Mouse (Mus musculus): ENCODE data around the gene Adam33.
"Not testable (repeated sequence)": the region's sequence is repeated elsewhere in the genome, so short reads cannot be mapped to it uniquely, and the experiment has no call there.

Gene Adam33

DNA sequence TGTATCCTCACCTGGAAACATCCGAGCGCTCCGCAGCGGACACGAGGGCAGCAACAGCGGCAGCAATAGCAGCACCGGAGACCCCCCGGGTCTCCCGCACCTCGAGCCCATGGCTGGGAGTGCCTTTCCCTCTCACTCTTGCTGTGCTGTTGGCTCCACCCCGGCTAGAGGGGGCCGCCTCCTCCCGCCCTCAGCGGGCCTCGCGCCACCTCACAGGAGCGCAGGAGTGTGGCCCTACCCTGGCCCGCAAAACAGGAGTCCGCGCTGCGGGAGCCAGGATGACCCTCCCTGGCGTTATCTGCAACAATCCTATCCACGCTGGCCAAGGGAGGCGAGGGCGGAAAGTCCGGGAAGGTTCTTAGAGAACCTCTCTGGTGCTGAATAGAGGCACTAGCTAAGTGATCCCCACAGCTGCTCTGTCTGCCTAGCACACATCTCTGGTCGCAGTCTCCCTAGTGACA is at the start of gene Adam33:
Gene Adam33 (minus strand): TSS at position 411 of the 461 bp plus-strand sequence.
- DNase-seq (ENCODE audit: low spot score), result no peak

DNA sequence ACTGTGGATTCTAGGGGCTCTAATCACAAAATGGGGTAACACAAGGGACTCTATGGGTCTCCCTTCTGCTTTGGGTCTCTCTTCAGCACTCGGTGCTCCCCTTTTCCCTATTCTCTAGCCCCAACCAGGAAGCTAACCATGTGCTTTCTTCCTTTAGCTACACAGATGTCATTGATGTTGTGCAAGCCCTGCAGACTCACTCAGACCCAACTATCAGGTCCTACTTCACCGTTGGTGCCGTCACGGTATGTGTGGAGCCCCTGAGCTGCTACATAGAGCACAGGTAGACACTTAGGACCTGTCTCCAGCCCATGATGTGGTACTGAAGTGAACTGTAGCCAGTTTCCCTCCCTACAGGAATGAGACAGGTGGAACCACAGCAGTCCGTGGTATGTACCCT is 42.4 kb upstream of the Adam33 start:
- DNase-seq (ENCODE audit: low spot score), result no peak

DNA sequence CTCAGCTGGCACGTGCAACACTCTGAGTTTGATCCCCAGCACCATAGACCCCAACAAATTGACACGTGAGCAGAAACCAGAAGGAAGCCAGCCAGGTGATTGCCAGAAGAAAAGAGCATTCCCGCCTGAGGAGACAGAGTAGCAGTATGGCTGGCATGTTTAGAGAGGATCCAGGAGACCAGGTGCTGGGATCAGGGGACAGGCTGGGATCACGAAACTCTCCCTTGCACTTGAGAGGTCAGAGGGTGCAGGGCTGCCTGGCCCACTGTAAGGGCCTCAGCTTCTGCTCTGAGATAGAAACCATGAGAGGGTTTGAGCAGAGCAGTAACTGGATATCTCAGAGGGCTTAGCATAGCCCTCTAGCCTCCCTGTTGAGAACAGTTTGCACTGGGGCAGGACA is 41.4 kb upstream of the Adam33 start:
- not testable (repeated sequence) for DNase-seq (ENCODE audit: low spot score)

DNA sequence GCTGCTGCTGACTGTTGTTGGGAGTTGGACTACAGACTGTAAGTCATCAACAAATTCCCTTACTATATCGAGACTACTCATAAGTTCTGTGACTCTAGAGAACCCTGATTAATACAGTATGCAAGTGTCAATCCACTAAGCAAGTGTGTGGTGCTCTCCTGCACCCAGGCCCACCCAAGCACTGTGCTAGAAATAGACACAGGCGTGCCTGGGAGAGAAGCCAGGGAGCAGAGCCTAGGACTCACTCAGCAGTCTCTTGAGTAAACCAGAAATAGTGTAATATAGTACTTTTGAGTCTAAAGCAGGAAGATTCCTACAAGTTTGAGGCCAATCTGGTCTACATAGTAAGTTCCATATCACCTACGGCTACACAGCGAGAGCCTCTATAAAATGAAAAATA is 40.4 kb upstream of the Adam33 start:
- DNase-seq (ENCODE audit: low spot score), result no peak

DNA sequence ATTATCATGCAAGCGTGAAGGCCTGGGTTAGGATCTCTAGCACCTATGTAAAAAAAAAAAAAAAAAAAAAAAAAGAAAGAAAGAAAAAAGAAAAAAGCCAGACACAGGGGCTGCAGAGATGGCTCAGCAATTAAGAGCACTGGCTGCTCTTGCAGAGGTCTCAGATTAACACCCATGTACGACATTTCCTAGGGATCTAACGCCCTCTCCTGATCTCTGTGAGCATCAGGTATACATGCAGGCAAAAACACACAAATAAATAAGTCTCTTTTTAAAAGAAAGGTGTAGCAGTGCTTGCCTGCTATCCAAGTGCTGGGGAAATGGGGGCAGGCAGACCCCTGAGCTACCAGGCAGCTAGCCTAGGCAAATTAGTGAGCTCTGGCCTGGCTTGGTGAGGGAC is 37.9 kb upstream of the Adam33 start:
- no peak for DNase-seq (ENCODE audit: low spot score)

DNA sequence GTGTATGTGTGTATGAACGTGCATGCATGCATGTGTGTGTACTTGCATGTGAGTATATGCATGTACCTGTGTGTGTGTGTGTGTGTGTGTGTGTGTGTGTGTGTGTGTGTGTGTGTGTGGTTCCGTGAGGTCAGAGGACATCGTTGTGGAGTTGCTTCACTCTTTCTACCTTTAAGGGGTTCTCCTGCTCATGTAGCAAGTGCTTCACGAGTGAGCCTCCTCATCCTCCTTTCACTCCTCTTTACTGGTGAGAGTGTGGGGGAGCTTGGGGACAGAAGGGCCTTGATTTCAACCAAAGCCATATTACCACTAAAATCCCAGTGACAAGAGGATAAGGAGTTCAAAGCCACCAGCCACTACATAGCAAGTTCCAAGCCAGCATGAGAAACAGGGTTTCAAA is 33.5 kb upstream of the Adam33 start:
- DNase-seq (ENCODE audit: low spot score), result no peak

DNA sequence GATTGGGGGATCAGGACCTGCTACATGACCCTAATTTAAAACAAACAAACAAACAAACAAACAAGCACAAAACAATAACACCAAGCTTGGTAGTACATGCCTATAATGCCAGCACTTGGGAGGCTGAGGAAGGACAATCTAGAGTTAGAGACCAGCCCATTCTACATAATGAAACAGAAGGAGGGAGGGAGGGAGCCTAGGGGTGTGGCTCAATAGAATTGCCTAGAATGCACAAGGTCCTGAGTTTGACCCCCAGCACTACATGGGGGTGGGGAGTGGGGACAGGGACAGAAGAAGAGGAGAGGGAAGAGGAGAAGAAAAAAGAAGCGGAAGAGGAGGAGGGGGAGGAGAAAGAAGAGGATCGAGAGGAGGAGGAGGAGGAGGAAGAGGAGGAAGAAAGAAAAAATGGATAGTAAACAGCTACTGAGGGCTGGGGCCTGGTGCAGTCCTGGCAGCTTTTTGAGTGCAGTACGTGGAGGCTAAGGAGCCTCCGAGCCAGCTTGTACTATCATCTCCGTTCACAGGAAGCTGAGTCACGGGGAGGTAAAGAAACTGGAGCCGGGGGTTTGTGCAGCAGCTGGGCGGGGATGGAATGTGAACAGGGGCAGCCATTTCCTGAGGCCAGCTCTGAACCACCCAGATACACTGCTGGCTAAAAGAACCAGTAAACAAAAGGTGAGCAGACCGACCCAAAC is 32.6 kb upstream of the Adam33 start:
- peak; percentile 82 for DNase-seq (ENCODE audit: low spot score)

DNA sequence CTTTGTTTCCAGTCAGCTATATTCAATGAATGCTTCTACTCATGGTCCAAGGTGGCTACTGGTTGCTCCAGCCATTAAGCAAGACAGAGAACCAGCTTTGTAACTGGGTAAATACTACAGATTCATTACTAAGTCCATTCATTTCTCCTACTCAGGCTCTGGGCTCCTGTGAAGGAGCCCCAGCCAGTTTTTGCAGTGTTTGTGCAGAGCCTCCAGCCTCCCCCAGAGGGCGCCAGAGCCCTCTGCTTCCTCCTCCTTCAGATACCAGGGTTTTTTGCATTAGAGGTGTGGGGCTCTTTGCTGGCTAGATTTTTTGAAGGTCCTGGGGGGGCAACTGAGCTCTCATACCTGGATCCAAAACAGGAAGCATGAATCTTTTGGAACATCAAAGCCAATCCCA is 31.2 kb upstream of the Adam33 start:
- DNase-seq (ENCODE audit: low spot score), result peak; percentile 84

DNA sequence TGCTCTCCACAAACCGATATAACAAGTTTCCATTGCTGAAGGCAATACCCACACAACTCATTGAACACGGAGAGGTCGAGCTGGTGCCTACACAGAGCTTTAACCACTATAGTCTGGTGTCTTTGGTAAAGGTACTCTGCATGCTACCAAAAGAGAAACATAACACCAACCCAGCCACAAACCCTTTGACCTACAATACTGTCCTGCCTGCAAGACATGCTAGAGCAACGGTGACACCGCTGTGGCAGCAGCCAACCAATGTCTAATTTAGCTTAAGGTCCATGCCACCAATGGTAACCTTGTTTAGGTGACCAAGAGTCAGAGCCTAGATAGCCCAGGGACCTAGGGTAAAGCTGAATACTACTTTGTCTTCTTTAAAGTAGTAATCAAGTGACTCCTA is 30.0 kb upstream of the Adam33 start:
- no peak for DNase-seq (ENCODE audit: low spot score)

DNA sequence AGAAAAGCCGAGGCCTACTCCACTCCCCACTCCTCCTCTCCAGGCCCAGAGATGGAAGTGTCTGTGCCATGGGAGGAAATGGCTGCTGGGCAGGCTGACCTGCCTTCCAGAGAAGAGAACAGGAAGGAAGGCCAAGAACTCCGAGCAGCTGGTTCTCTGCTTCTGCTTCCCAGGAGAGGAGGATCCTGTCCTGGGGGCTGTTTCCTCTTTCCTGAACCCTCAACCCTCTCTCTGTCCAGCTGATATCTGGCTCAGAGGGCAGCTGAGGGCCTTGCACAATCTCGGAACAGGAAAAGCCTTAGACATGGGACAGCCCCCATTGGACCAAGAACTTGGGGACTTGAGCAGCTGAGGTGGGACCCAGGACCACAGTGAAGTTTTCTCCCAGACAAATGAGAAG is 27.2 kb upstream of the Adam33 start:
- peak; percentile 43 for DNase-seq (ENCODE audit: low spot score)

DNA sequence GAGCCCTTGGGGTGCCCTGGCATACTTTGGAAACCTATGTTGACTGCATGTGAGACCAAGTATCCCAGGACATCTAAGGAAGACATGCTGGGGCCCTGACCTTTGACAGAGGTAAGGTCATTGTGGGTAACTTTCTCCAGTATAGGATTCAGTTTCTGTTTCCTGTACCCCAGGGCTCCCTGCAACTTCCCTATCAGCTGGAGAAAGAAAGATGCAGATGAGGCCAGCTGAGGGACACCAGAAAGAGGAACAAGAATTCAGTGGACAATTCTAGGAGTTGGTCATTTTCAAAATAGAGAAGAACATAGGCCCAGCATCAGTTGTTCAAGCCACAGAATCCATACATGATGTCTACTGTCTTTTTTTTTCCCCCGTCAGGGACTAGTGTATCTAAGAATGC is 26.0 kb upstream of the Adam33 start:
- peak; percentile 31 for DNase-seq (ENCODE audit: low spot score)

DNA sequence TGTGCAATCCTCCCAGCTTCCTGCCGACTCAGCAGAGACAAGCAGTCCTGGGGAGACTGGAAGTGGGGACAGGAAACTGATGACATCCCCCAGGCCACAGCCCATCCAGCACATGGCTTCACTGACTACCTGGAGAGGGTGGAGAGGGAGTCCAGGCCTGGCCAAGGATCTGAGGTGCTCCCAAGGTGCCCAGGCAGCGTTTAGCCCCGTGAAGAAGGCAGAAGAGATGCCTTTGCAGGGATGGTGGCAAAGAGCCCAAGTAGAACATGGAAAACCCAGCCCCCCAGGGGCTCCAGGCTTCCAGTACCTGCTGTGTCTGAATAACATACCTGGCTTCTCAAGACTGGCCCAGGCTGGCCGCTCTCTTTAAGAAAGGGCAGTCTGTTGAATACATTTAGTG is 25.0 kb upstream of the Adam33 start:
- no peak for DNase-seq (ENCODE audit: low spot score)

DNA sequence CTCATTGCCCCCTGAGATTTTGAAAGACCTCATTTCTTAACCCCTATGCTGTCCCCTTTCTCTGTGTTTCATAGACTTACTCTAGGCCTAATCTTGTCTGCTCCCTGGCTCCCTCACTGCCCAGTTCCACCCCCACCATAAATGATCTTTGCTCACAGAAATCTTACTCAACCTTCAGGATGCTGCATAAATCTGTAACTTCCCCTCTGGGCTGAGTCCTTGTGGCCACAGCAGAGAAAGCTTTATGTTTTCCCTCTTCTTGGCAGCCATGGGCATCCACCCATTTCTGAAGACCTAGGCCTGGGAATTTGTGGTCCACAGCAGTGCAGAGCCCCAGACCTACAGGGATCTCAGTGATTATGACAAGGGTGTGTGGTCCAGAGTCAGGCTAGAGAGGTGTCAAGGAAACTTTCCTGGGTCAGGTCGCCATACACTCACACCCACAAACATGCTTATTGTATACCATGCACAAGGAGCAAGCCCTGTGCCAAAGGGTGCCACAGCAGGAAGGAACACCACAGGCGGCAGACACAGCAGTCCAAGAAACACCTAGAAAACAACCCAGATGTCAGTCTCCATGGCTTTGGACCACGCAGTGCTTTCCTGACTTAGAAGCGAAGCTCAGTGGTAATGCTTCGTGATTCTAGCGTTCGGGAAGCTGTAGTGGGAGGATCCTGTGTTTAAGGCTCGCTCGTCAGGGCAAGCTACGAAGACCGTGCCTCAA is 23.2 kb upstream of the Adam33 start, which contains the start of gene Siglec1:
Gene Siglec1 (minus strand): TSS at position 99 of the 724 bp plus-strand sequence.
- DNase-seq (ENCODE audit: low spot score), result peak; percentile 24

DNA sequence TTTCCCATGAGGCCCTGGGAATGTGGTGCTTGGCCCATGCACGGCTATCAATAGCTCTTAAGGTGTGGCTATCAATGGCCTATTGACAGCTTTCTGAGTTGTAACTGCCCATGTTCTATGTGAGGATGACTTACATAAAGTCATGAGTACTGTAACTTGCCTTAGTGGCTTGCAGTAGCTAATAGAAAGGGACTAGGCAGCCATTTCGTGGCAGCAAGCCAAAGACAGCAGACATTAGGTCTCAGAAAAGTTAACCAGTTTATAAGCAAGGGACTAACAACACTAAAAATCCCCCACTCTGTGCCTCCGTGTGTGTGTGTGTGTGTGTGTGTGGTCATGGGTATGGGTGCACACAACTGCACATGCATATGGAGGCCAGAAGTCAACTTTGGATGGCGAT is 20.6 kb upstream of the Adam33 start:
- no peak for DNase-seq (ENCODE audit: low spot score)

DNA sequence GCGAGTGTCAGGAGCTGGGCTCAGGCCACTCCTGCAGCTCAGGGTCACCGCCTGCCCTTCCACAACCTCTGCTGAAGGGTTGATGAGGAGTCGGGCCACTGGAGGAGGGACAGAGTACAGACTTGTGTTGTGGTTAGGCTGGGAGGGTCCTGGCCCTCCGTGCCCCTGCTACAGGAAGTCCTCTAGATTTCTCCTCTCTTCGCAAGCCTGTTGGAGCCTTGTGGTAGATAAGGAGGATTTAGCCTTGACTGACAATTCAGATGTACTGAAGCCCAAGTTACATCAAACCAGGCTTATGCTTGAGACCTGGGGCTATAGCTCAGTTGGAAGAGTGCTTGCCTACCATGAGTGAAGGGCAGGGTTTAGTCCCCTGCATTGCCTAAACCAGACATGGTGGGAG is 16.9 kb upstream of the Adam33 start:
- no peak for DNase-seq (ENCODE audit: low spot score)

DNA sequence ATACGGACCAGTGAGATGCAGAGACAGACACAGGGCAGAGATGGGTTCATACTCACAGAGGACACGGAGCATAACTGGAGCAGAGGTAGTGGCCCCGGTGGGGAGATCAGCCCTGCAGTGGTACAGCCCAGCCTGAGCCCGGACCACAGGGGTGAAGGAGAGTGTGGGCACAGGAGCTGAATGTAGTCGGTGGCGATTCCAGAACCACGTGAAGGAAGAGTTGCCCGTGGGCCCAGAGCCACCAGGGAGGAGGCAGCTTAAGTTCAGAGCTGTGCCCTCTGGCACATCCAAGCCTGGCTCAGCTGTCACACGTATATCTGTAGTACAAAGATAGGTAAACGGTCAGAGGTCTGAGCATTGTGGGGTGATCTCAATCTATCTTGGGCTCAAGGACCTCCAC is 8.9 kb upstream of the Adam33 start:
- no peak for DNase-seq (ENCODE audit: low spot score)

DNA sequence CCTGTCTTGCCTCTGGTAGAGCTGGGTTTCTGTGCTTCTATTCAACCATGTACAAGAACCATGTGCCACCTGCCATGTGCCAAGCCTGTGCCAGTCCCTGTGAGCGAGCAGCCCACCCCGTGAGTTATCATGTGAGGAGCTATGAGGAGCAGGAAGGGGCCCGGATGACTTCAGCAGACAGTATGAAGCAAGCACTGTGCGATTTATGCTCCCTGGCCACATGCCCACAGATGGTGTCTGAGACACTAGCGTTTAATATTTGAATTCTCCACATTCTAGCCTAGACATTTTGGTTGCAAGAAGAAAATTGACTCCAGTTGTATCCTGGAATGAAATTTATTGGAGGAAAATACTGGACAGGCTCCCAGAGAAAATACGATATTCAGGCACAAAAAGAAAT is 3.9 kb upstream of the Adam33 start:
- no peak for DNase-seq (ENCODE audit: low spot score)

DNA sequence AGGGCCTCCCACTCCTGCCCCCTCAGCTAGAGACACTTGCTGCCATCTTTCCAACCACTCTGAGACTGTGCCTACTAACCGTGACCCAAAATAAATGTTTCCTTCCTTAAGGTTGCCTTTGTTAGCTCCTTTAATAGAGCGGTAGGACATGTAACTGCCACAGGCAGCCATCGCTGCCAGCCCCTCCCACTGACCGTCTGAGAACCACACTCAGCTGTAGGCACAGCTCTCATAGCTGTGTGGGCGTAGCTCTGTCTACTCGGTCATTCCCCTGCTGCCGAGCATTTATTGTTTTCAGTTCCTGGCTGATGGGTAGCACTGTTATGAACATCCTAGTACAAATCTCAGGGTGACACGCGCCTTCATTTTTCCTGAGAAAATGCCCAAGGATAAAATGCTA is 2.7 kb upstream of the Adam33 start:
- no peak for DNase-seq (ENCODE audit: low spot score)

DNA sequence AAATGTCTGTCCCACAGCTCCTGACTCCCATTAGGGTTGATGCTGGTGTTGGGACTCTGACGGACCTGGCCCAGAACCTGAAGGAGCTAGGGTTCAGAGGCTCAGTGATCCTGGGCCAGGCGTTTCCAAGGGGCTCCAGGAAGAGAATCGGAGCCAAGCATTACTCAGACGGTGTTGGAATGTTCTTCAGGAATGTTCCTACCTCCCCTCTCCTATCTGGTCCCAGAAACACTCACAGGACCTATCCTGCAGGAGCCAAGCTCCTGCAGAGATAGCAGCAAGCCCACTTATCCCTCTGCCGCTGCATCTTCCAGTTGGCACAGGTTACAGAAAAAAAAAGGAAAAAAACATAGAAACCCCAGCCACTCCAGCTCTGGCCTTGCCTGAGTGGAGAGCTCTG is 2.0 kb downstream of the Adam33 start:
- no peak for DNase-seq (ENCODE audit: low spot score)

DNA sequence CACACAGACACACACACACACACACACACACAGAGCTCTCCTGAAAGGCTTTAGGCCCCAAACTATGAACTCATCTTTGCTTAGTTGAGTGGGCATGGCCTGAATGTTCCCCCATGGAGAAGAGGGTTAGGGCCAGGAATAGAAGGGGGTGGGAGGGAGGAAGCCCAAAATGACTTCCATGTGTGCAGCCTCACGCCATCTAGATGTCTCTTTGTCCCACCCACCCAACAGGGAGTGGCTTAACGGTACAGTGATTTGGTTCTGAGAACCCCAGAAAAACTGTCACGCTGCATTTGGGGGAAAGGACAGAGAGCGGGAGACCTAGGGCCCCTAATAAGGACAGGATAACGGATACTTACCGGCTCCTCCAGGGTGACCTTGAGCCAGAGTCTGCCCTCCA is 2.8 kb downstream of the Adam33 start:
- DNase-seq (ENCODE audit: low spot score), result no peak

DNA sequence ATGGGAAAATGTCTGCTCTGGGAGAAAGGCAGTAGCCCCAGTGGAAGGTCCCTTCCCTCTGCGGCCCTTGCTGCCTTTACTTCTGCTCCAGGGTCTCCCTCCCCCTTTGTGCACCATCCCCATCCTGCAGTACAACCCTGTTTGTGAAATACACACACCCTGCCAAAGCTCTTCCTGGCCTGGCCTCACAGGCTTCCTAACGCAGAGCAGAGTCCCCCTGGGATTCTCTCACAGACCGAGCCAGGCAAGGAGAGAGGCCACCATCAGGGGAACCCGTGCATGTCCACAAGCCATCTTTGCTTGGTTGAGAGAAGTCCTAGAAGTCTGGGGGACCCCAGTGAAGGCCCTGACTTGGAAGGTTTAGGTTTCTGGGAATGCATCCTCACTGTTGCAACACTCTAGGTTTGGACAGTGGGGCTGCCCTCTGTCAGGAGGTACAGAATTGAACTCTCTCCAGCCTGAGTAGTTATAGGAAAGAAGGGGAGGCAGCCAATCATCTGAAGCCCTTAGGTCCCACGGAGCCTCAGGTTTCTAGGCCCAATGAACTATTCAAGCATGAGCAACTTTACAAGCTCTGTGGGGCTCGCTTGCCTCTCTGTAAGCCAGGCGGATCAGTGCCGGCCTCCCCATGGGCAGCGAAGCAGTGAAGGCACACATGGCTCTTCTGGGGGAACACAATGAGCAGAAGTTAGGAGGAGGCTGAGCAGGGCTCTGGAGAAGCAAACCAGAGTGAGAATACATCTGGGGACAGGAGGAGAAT is 3.7 kb downstream of the Adam33 start:
- DNase-seq (ENCODE audit: low spot score), result no peak

DNA sequence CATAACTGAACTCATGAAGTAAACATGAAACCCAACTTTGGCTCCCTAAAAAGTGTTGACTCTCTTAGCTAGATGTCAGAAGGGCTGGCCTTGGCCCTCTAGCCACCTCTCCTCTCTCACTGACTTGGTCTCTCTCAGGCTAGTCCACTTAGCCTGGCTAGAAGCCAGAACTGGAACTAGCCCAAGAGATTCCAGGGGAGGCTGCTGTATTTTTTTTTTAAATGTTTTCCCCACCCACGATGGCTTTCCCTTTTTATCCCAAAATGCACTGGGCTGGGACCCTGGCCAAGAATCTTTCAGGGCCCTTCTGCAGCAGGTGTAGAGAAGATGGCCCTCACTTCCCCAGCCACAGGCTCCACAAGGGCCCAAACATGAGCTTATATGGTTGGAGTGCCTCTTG is 4.2 kb downstream of the Adam33 start:
- DNase-seq (ENCODE audit: low spot score), result peak; percentile 72

DNA sequence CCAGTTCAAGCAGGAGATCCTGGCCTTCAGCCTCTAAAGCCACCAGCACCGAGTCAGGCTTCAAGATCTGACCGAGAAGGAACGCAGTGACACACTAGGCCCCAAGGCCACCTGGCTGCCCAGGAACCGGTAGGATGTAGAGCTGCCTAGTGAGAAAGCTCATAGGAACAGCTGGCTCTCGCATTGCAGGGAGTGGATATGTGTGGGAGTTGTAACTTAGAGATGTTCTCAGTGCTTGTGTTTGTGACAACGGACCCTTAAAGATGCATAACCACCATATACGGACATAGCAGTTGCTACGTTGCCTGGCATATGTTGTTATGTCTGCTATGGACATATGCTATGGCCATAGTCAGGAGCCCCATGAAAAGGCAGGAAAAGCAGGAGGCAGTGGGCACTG is 4.9 kb downstream of the Adam33 start:
- no peak for DNase-seq (ENCODE audit: low spot score)

All from lung, postnatal 25 days (tissue).